Mouse (Mus musculus) embryonic facial prominence, embryonic 13.5 days (tissue): ENCODE data around the gene Kdelc2. TPM values are rescaled to one million over a fixed set of nuclear protein-coding genes. Genes with fewer than 3 reads are reported as not detected.

Source experiments
- ATAC-seq: fragments of 200-750 bp; cut with Nextera tagmentation; 2 replicates; pipeline ENCODE4 v1.8.0; 2017; ENCODE audit warnings: low read depth; ENCODE audit not compliant: insufficient number of reproducible peaks, insufficient read depth, low FRiP score, low TSS enrichment
- H3K27ac ChIP-seq: fragments of 300-500 bp; sonication (generic); 2 replicates; pipeline ENCODE4 v1.5.1; 2015; ENCODE audit warnings: moderate library complexity, mild to moderate bottlenecking, inconsistent platforms
- H3K27me3 ChIP-seq: fragments of 300-500 bp; sonication (generic); 2 replicates; pipeline ENCODE4 v1.6.1; 2015; ENCODE audit warnings: mild to moderate bottlenecking, inconsistent platforms
- H3K36me3 ChIP-seq: fragments of 300-500 bp; sonication (generic); 2 replicates; pipeline ENCODE4 v1.6.1; 2015; ENCODE audit warnings: mild to moderate bottlenecking, inconsistent platforms
- H3K4me1 ChIP-seq: fragments of 300-500 bp; sonication (generic); 2 replicates; pipeline ENCODE4 v1.6.1; 2015; ENCODE audit warnings: inconsistent platforms
- H3K4me2 ChIP-seq: fragments of 300-500 bp; sonication (generic); 2 replicates; pipeline ENCODE4 v1.6.1; 2015; ENCODE audit warnings: moderate library complexity, mild to moderate bottlenecking, inconsistent platforms
- H3K4me3 ChIP-seq: fragments of 300-500 bp; sonication (generic); 2 replicates; pipeline ENCODE4 v1.5.1; 2015; ENCODE audit warnings: mild to moderate bottlenecking, inconsistent platforms
- H3K9ac ChIP-seq: fragments of 300-500 bp; sonication (generic); 2 replicates; pipeline ENCODE4 v1.6.1; 2015; ENCODE audit warnings: mild to moderate bottlenecking, inconsistent platforms
- H3K9me3 ChIP-seq: fragments of 300-500 bp; sonication (generic); 2 replicates; pipeline ENCODE4 v1.6.1; 2016; ENCODE audit warnings: inconsistent platforms
- WGBS: fragments of 180-500 bp; shearing (Covaris S2); methylation state at CpG from one replicate; pipeline ENCODE4 v1.1.7; 2015; ENCODE audit warnings: mixed read lengths; 5-methylcytosine and 5-hydroxymethylcytosine counted together
- polyA plus RNA-seq: library from polyadenylated mRNA; unstranded; fragments of >200 nt; fragmentation: Nextera tagmentation; extraction: Ambion mirVana; gene quantifications from 2 replicates; pipeline ENCODE4 v1.2.1, GENCODE M21; 2015

Kdelc2 gene
- polyA plus RNA-seq, 1 experiment from 2014 or later, result 20.7 TPM

GRCm38 (mm10) chr9:53351899-53352298 is 31.9 kb upstream of the Kdelc2 start:
- no peak overlapping the region for H3K27ac ChIP-seq
- no peak overlapping the region for H3K4me3 ChIP-seq
- no peaks in the 10 kb centered on the region for H3K4me1 ChIP-seq
- no peak for ATAC-seq
- no peaks in the 10 kb centered on the region for H3K27me3 ChIP-seq
- WGBS, result 89% methylated on average over 6 of the region's 6 CpGs
- no peak overlapping the region for H3K9ac ChIP-seq
- H3K9me3 ChIP-seq, result no peaks in the 10 kb centered on the region
- no peaks in the 10 kb centered on the region for H3K36me3 ChIP-seq
- H3K4me2 ChIP-seq, result no peak overlapping the region

- Histone ChIP-seq H3K36me3 (no peaks in the 10 kb centered on the region), H3K9me3 (no peaks in the 10 kb centered on the region), H3K27me3 (no peaks in the 10 kb centered on the region), H3K4me1 (no peaks in the 10 kb centered on the region), H3K27ac (no peak overlapping the region), H3K4me3 (no peak overlapping the region), H3K4me2 (no peak overlapping the region), H3K9ac (no peak overlapping the region)
- ATAC-seq, result no peak
- 85% methylated on average over 5 of the region's 5 CpGs for WGBS
Measured at GRCm38 (mm10) chr9:53353161-53353560, 30.7 kb upstream of the Kdelc2 start.

- no peak overlapping the region for H3K4me3 ChIP-seq
- no peaks in the 10 kb centered on the region for H3K9me3 ChIP-seq
- peak overlapping the region; percentile 56; the same call in 1 of the 2 replicates for H3K27ac ChIP-seq
- H3K4me2 ChIP-seq, result no peak overlapping the region
- H3K36me3 ChIP-seq, result no peaks in the 10 kb centered on the region
- H3K4me1 ChIP-seq, result no peaks in the 10 kb centered on the region
- WGBS, result 56% methylated on average over 14 of the region's 14 CpGs
- H3K27me3 ChIP-seq, result no peaks in the 10 kb centered on the region
- ATAC-seq, result no peak; the same call in 1 of the 2 replicates
- H3K9ac ChIP-seq, result no peak overlapping the region
Measured at GRCm38 (mm10) chr9:53356219-53357155, 27.3 kb upstream of the Kdelc2 start.

GRCm38 (mm10) chr9:53371339-53371738 is 12.5 kb upstream of the Kdelc2 start:
- WGBS, result 56% methylated on average over 3 of the region's 3 CpGs
- Histone ChIP-seq H3K4me1 (no peaks in the 10 kb centered on the region), H3K36me3 (no peaks in the 10 kb centered on the region), H3K4me3 (no peak overlapping the region), H3K9ac (no peak overlapping the region), H3K27me3 (no peaks in the 10 kb centered on the region), H3K27ac (no peak overlapping the region), H3K4me2 (no peak overlapping the region), H3K9me3 (no peaks in the 10 kb centered on the region)
- no peak for ATAC-seq

GRCm38 (mm10) chr9:53375907-53376306 is 7.9 kb upstream of the Kdelc2 start:
- Histone ChIP-seq H3K9me3 (no peaks in the 10 kb centered on the region), H3K27ac (no peak overlapping the region), H3K9ac (no peak overlapping the region), H3K4me1 (no peaks in the 10 kb centered on the region), H3K4me3 (no peak overlapping the region), H3K36me3 (no peaks in the 10 kb centered on the region), H3K27me3 (no peaks in the 10 kb centered on the region), H3K4me2 (no peak overlapping the region)
- 70% methylated on average over 4 of the region's 4 CpGs for WGBS
- no peak for ATAC-seq

- H3K4me1 ChIP-seq, result no peaks in the 10 kb centered on the region
- no peak overlapping the region for H3K4me3 ChIP-seq
- no peaks in the 10 kb centered on the region for H3K27me3 ChIP-seq
- no peaks in the 10 kb centered on the region for H3K36me3 ChIP-seq
- no peak overlapping the region for H3K9ac ChIP-seq
- H3K9me3 ChIP-seq, result no peaks in the 10 kb centered on the region
- 84% methylated on average over 13 of the region's 13 CpGs for WGBS
- no peak overlapping the region for H3K27ac ChIP-seq
- H3K4me2 ChIP-seq, result no peak overlapping the region
- no peak for ATAC-seq
Measured at GRCm38 (mm10) chr9:53376820-53377219, 7.0 kb upstream of the Kdelc2 start.

GRCm38 (mm10) chr9:53377597-53377996 is 6.2 kb upstream of the Kdelc2 start:
- Histone ChIP-seq H3K27me3 (no peaks in the 10 kb centered on the region), H3K36me3 (no peaks in the 10 kb centered on the region), H3K4me2 (no peak overlapping the region), H3K9me3 (no peaks in the 10 kb centered on the region), H3K4me3 (no peak overlapping the region), H3K4me1 (no peaks in the 10 kb centered on the region), H3K27ac (no peak overlapping the region), H3K9ac (no peak overlapping the region)
- no peak for ATAC-seq
- 57% methylated on average over 5 of the region's 5 CpGs for WGBS

- ATAC-seq, result no peak
- Histone ChIP-seq H3K9me3 (no peaks in the 10 kb centered on the region), H3K4me2 (no peak overlapping the region), H3K9ac (no peak overlapping the region), H3K36me3 (no peaks in the 10 kb centered on the region), H3K4me1 (no peaks in the 10 kb centered on the region), H3K27ac (no peak overlapping the region), H3K4me3 (no peak overlapping the region), H3K27me3 (no peaks in the 10 kb centered on the region)
- 88% methylated on average over 3 of the region's 3 CpGs for WGBS
Measured at GRCm38 (mm10) chr9:53378171-53378570, 5.7 kb upstream of the Kdelc2 start.

GRCm38 (mm10) chr9:53380595-53380994 is 3.2 kb upstream of the Kdelc2 start:
- H3K27ac ChIP-seq, result no peak overlapping the region
- ATAC-seq, result no peak
- no peak overlapping the region for H3K4me3 ChIP-seq
- H3K4me2 ChIP-seq, result no peak overlapping the region
- H3K27me3 ChIP-seq, result no peaks in the 10 kb centered on the region
- no peaks in the 10 kb centered on the region for H3K36me3 ChIP-seq
- no peaks in the 10 kb centered on the region for H3K9me3 ChIP-seq
- no peak overlapping the region for H3K9ac ChIP-seq
- 70% methylated on average over 2 of the region's 2 CpGs for WGBS
- H3K4me1 ChIP-seq, result peaks cover 8% of the 10 kb centered on the region

- Histone ChIP-seq H3K4me3 (no peak overlapping the region), H3K9me3 (no peaks in the 10 kb centered on the region), H3K9ac (no peak overlapping the region), H3K27me3 (no peaks in the 10 kb centered on the region), H3K36me3 (no peaks in the 10 kb centered on the region), H3K4me2 (no peak overlapping the region), H3K27ac (no peak overlapping the region), H3K4me1 (peaks cover 9% of the 10 kb centered on the region)
- ATAC-seq, result no peak
- 74% methylated on average over 5 of the region's 5 CpGs for WGBS
Measured at GRCm38 (mm10) chr9:53381113-53381615, 2.7 kb upstream of the Kdelc2 start.

- ATAC-seq, result no peak
- Histone ChIP-seq H3K4me3 (peak overlapping the region; percentile 72), H3K36me3 (peaks cover 10% of the 10 kb centered on the region; the same call in 1 of the 2 replicates), H3K4me1 (peaks cover 9% of the 10 kb centered on the region), H3K9me3 (no peaks in the 10 kb centered on the region), H3K9ac (peak overlapping the region; percentile 96), H3K27ac (peak overlapping the region; percentile 99), H3K27me3 (no peaks in the 10 kb centered on the region), H3K4me2 (peak overlapping the region; percentile 79)
- 4% methylated on average over 8 of the region's 8 CpGs for WGBS
Measured at GRCm38 (mm10) chr9:53384873-53385272, 1.0 kb downstream of the Kdelc2 start.

- H3K36me3 ChIP-seq, result peaks cover 18% of the 10 kb centered on the region
- ATAC-seq, result no peak
- H3K4me2 ChIP-seq, result no peak overlapping the region
- H3K9me3 ChIP-seq, result no peaks in the 10 kb centered on the region
- WGBS, result 75% methylated on average over 2 of the region's 2 CpGs
- no peak overlapping the region for H3K9ac ChIP-seq
- H3K4me1 ChIP-seq, result peaks cover 9% of the 10 kb centered on the region
- no peaks in the 10 kb centered on the region for H3K27me3 ChIP-seq
- no peak overlapping the region for H3K27ac ChIP-seq
- no peak overlapping the region for H3K4me3 ChIP-seq
Measured at GRCm38 (mm10) chr9:53387431-53387830, 3.6 kb downstream of the Kdelc2 start.
